ENCODE assay signal across 9 mouse cellular contexts in genomic region chr19:5801432-5801964, GRCm38 (mm10). TPM values are rescaled to one million over a fixed set of nuclear protein-coding genes. Genes with fewer than 3 reads are reported as not detected.
DNase-seq lines count a peak whose midpoint lies in the region; ATAC-seq and TF ChIP-seq lines count a peak whose summit lies in the region.
"Had no signal": no experiment of that assay in that cellular context is flagged by ENCODE, and none has a peak within 500 bp of the region (broad histone marks: within the 10 kb centered on the region; RNA-seq: fewer than 3 reads in every experiment).

No protein-coding gene starts in this region.

- 2% methylated on average over 3 of the region's 3 CpGs for WGBS in liver, embryonic 14.5 days (ENCODE audit: insufficient replicate concordance)

- peak overlapping the region; percentile 80 for H3K4me3 ChIP-seq in gastrocnemius, adult 2 months
- peak overlapping the region; percentile 97 for H3K4me3 ChIP-seq in embryonic fibroblast, embryonic 13.5 days (ENCODE audit: insufficient read depth, low read length)
- H3K4me3 ChIP-seq in liver, embryonic 14.5 days (ENCODE audit: insufficient read depth in 1 of 2, low read depth in 2 of 2, low read length in 2 of 2): peak overlapping the region; percentile 73 to 97

- H3K27ac ChIP-seq in gastrocnemius, adult 2 months: peak overlapping the region; percentile 100
- H3K27ac ChIP-seq in embryonic fibroblast, embryonic 13.5 days (ENCODE audit: insufficient read depth, low read length): peak overlapping the region; percentile 78
- H3K27ac ChIP-seq in liver, embryonic 14.5 days: peak overlapping the region; percentile 98

- peaks cover 13% of the 10 kb centered on the region for H3K4me1 ChIP-seq in embryonic fibroblast, embryonic 13.5 days (ENCODE audit: control insufficient read depth, insufficient read depth, low read length)
- H3K4me1 ChIP-seq in liver, embryonic 14.5 days (replicated peaks; ENCODE audit: control insufficient read depth in 2 of 2, insufficient read depth in 2 of 2, low read length in 1 of 2): peaks cover 40 to 41% of the 10 kb centered on the region in 2 experiments

- H3K27me3 ChIP-seq in liver, embryonic 14.5 days (ENCODE audit: control insufficient read depth, insufficient read depth, low read length): no peaks in the 10 kb centered on the region
- H3K27me3 ChIP-seq: Patski had no signal

- peaks cover 35% of the 10 kb centered on the region for H3K36me3 ChIP-seq in liver, embryonic 14.5 days (replicated peaks; ENCODE audit: control insufficient read depth, insufficient read depth, low read depth)

- no peak for TF ChIP-seq CTCF in gastrocnemius, adult 2 months (IDR thresholded peaks at IDR 0.05)
- no peak for TF ChIP-seq CTCF in embryonic fibroblast, embryonic 13.5 days (IDR thresholded peaks at IDR 0.05; ENCODE audit: borderline replicate concordance, insufficient read depth, low read length)
- no peak for TF ChIP-seq CTCF in liver, embryonic 14.5 days (IDR thresholded peaks at IDR 0.05; ENCODE audit: low read depth)

- no peaks in the 10 kb centered on the region for H3K9me3 ChIP-seq in liver, embryonic 14.5 days (ENCODE audit: control insufficient read depth, low read length)

- TF ChIP-seq POLR2A in embryonic fibroblast, embryonic 13.5 days (IDR thresholded peaks at IDR 0.05; ENCODE audit: low read depth, low read length): no peak

- no peak for DNase-seq in gastrocnemius, adult 2 months
- no peak for DNase-seq in gastrocnemius, adult 18-20 months (ENCODE audit: low spot score)
- peak; percentile 53 for DNase-seq in 3T3-L1 (ENCODE audit: low read depth, low spot score)
- no peak for DNase-seq in liver, embryonic 14.5 days (ENCODE audit: low read depth in 3 of 3, low spot score in 3 of 3)
- DNase-seq in cerebellum, adult 8-10 months: no peak
- DNase-seq in layer of hippocampus, adult 11-12 months (ENCODE audit: low spot score): no peak

- H3K9ac ChIP-seq in liver, embryonic 14.5 days (replicated peaks): peak overlapping the region; percentile 95

- intact Hi-C loops in gastrocnemius, adult 2 months (cut with DNase I): no loop called here

- peak; percentile 26; the same call in 1 of the 2 replicates for TF ChIP-seq EP300 in liver, embryonic 14.5 days (IDR thresholded peaks at IDR 0.05; ENCODE audit: low read depth)

- peak overlapping the region; percentile 95 for H3K4me2 ChIP-seq in liver, embryonic 14.5 days (ENCODE audit: low read depth)

- no peak for ATAC-seq in liver, embryonic 14.5 days (ENCODE audit: insufficient read depth)
- no peak for ATAC-seq in erythroid progenitor cell, adult 5-6 weeks (replicated peaks; ENCODE audit: low FRiP score, poor library complexity, severe bottlenecking)

RNA-seq across cellular contexts. Expression of gene Scyl1, which starts 30.3 kb away (rescaled TPM):
- total RNA-seq in gastrocnemius, adult 2 months (2021): 10 to 100 TPM; 71.2 to 78.6 TPM
- total RNA-seq in gastrocnemius, adult 18-20 months (2021): 10 to 100 TPM; 70.6 to 74.4 TPM
- polyA plus RNA-seq in embryonic fibroblast, embryonic 13.5 days (2011; ENCODE audit: insufficient read length, low read depth, missing spikeins): 78.4 and 83.1 TPM in 2 replicates
- 21.1 and 27.1 TPM in 2 replicates for polyA plus RNA-seq in liver, embryonic 14.5 days (2012; rRNA removed)
- 15.8 and 18.6 TPM in 2 replicates for polyA plus RNA-seq in liver, embryonic 14.5 days (2014; fragmentation: Nextera tagmentation; extraction: Ambion mirVana)
- 18.4 and 24.1 TPM in 2 replicates for total RNA-seq in erythroid progenitor cell, adult 5-6 weeks (2015; ENCODE audit: low replicate concordance)
- 17.2 and 17.3 TPM in 2 replicates for total RNA-seq in erythroid progenitor cell, adult 5-6 weeks (2017; ENCODE audit: low replicate concordance)
